Mouse (Mus musculus): ENCODE results near the gene Ankrd13d.

Gene Ankrd13d

DNA sequence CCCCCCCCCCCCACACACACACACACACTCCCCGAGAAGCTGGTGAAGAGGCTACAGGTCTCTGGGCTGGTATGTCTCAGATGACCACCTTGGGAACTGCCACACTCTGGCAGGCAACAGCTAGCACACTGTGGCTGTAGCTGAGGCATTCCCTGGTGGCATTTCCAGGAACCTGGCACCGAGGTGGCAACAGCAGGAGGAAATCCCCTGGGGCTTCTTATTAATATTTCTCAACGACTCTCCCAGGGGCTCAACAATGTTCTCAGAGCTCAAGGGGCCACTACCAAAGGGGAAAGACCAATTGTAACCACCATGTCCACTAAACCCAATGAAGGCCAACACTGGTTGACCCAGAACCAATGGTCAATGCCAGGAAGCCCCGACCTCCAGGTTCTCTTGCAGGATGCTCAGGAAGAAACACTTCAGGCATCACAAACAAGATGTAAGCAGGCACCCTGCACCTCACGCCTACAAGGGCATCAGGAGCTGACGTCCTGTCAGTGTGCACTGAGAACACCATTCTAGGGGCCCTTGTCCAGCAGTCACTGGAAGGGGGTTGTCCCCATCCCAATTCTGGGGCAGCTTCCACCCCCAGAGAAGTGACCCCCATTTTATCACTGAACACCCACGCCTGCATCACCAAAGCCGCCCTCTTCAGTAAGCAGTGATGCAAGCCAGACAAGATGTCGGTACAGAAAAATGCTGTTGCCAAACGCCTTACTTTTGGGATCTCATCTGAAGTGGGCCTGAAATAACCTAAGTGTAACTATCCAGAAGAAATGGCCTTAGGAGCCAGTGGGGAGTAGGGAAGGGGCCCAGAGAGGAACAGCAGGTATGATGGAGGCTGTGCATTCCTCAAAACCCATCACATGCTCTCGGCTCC, 18.2 kb upstream of the Ankrd13d start:
- DNase-seq, result peak in 1 of 2 experiments; percentile 26

DNA sequence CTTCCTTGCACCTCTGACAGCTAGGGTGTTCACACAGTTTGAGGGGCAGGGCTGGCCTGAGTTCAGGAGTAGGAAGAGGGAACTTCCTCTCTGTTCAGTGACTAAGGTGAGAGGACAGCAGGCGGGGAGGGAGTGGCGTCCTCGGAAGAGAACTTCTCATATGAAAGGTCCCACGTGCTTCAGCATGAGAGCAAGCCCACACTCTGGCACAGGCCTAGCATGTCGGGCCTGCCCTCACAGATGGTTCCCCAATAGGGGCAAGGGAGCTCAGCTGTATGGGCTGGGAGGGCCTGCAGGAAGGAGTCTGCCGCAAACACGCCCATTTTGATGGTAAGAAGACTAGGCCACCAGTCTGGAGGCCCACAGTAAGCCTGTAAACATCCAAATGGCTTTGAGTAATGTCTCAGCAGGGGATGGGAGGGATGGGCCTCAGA, 17.4 kb upstream of the Ankrd13d start:
- DNase-seq, result peak; percentile 71 to 84

DNA sequence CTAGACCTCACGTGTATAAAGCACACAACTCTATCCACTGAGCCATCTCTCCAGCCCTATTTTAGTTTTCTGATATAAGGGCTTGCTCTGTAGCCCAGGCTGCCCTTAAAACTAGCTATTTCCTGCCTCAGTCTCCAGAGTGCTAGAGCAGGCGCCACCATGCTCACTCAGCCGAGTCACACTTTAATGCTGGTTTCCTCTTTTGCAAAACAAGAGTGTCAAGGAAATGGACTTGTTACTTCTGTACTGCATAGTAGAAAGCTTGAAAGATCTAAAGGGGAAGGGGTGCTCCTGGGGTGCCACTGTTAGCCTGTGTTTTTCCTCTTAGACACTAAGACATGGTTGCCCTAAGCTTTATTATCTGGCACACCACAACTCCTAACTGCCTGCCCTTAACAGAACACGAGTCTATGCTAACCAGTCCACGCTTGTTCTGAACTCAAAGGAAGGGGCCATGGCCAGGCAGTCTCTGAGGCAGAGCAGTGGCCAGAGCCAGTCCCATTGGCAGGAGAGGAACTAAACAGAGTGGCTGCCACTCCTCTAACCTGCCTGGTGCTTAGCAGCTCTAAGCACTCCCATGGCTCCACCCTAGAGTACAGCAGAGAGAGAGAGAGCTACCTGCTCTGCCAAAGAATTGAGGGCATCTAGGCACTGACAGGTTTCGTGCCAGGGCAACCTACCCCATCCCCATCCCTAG, 16.8 kb upstream of the Ankrd13d start:
- DNase-seq, result peak; percentile 55 to 68

DNA sequence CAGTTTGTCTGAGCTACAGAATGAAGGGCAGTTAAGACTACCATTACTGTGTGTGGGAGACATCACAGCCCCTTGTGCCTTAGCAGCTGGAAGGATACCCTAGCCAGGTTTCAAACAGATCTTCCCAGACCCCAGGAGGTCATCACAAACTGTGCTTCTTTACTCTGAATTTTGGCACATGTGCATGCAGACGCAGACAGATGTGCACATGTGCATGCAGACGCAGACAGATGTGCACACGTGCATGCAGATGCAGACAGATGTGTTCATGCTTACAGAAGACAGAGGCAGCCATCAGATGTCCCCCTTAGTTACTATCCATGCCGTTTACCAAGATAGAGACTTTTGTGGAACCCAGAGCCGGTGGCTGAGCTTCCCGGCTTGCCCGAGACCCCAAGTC, 16.2 kb upstream of the Ankrd13d start:
- DNase-seq, result no peak

DNA sequence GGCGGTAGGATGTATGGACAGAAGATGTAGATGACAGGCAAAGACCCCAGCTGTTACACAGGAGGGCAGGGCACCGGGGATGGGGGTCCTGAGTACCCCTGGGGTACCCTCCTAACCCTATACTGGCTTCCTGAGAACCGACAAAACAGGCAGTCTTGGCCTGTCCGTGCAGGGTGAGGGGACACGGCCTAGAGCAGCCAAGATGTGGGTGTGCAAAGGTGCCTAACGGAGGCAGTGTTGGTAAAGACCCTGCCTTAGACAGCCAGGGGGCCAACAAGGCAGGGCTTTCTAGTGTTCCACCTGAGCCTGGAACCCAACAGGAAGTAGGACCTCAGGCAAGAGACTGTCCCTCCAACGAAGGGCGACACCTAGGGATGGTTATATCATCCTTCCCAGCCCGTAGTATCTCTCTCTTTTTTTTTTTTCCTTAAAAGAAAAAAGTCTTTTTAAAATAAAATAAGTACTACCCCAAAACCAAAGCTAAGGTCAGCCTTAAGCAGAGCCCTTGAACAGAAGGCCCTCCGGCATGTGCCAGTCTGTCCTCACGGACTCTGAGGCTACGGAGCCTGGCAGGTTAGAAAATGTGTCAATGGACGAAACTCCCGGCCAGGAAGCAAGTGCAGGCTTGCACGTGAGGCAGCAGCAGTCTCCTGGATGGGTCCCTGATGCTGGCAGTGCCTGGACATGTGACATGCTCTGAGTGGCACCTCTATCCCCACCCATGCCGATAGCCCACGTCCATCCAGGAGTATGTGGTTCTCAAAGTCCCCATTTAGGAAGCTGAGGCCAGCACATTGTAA, 15.6 kb upstream of the Ankrd13d start:
- DNase-seq, result peak in 1 of 2 experiments; percentile 27

DNA sequence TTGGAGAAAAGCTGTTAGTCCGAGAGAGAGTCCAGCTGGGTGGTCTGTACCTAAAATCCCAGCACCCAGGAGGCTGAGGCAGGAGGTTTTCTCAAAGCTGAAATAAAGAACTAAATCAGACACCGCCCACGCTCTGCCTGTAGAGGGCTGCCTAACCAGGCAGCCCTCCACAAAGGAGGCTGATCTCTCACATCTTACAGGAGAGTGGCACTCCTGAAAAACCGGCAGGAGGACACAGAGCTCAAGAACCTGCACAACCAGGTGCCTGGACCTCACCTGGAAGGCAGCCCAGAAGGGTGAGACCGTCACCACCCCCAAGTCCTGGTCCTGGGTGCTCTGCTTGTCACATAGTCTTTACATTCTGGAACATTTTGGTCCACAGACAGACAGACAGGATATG, 14.9 kb upstream of the Ankrd13d start:
- peak in 1 of 2 experiments; percentile 43 for DNase-seq

DNA sequence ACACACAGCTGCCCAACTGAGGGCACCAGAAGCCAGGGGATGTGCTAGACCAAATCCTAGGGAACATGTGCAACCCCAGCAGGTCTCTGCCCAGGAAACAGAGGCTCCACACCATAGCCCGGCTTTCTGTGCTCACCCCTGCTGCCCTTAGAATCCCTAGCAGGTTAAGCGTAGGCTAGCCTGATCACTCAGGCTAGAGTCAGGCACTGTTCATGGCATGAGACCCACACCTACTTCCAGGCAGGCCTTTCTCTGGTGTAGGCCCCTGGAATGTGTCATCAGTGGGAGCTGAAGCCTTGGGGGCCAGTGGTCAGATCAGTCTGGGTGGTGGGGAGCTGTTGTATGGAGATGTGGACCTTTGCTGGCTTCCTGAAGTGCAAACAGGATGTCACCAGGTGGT, 13.7 kb upstream of the Ankrd13d start:
- peak in 1 of 2 experiments; percentile 25 for DNase-seq

DNA sequence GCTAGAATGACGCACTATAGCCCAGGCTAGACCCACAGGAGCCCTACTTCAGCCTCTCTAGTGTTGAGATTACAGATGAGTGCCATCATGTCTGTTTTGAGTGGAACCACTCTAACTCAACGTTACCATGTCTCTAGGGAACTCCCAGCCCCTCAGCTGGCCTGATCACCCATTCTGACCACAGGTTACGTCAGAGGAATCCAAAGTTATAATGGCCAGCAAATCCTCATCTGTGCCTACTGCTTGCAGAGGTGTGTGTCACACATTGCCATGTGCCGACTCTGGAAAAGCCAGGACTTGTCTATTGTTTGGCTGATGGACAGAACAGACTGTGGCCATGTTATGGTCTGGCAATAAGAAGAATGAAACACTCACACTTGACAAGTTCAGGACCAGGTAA, 12.5 kb upstream of the Ankrd13d start:
- DNase-seq, result peak in 1 of 2 experiments; percentile 5

DNA sequence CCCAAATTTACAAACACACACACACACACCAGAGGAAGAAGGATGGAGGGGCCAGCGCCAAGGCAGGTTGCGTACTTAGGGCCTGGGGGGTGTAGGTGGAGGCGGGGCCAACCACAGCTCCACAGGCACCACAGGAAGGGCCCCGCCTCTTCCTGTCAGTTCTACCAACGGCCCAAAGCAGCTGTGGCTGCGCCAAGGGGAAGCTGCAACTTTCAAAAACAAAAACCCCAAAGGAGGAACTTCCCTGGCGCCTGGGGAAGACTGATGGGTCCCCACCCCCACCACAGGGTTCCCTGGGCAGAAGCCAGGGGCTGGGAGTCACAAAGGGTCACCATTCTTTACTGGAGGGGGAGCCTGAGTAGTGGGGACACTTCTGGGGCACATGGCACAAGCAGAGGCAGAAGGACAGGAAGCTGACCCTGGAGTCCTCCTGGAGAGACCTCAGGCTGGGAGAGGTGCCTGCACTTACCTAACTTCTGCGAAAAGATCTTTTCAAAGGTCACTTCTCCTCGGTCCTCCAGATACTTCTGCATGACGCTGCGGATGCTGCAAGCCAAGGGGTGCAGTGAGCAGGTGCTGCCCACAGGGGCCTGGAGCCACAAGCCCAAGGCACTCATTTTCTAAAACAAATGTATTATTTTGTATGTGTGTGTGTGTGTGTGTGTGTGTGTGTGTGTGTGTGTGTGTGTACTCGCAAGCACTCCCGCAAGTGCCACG, 11.6 kb upstream of the Ankrd13d start:
- peak; percentile 80 to 83 for DNase-seq

DNA sequence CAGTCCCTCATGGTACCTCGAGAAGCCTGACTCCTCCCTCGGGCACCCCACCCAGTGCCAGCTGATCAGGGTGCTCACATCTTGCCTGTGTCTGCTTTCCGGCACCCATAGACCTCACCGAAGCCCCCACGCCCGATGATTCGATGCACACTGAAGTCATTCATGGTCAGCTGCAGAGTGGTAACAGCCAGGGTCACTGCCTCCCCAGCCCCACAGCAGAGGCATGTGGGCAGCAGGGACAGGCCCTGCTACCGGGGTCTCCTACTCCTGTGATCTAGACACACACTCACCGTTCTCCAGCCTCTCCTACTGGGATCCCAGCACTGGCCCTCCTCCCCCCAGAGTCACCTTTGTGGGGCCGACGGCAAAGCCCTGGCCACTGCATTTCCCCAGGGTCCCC, 8.2 kb upstream of the Ankrd13d start:
- DNase-seq, result peak in 1 of 2 experiments; percentile 9

DNA sequence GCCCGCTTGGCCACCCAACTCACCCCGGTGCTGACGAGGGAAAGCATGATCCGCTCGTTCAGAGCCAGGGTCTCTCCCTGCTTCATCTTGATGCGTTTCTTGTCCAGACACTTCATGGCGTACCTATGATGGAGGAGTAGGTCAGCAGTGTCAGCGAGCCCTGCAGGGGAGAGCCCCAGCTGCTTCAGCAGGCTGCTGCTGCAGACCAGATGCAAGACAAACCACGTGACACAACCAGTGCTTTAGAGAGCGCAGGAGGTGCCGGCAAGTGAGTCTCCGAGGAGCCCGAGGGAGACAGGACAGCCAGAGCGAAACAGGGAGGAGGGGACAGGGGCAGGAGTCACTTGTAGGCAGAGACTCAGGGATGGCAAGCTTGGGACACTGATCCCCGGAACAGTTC, 7.8 kb upstream of the Ankrd13d start:
- no peak for DNase-seq

DNA sequence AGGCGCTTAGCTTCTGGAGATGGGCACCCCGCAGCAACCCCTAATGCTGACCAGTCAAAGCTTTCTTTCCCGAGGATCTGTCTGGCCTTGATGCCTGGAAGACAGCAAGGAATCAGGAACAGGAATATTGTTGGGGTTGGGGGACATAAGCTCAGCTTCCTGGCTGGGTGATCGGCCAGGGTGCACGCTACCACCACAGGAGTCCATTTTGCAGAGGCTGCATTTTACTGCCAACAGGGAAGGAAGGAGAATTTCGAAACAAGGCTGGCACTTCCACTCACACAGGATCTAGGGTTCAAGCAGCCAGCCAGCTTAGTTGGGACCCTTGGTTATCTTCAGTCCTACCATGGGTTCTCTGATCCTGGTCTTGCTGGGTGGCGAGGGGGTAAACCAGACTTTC, 716 bp upstream of the Ankrd13d start:
- no peak for DNase-seq

DNA sequence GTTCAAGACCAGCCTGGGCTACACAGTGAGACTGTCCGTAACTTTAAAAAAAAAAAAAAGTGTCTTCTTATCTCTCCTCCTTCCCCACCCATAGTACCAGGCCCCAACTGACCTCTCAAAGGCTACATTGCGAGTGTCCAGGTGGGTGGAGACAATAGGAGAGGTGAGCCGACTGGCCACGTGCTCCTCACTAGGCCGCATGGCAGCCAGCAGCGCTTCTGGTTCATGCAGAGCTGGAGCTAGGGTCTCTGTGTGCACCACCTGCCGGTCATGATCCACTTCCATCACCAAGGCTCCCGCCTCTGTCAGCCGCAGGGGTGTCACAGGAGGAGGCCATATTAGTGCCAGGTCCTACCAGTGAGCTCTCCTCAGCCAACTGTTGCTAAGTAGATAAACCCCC, 2.5 kb downstream of the Ankrd13d start:
- DNase-seq, result no peak

DNA sequence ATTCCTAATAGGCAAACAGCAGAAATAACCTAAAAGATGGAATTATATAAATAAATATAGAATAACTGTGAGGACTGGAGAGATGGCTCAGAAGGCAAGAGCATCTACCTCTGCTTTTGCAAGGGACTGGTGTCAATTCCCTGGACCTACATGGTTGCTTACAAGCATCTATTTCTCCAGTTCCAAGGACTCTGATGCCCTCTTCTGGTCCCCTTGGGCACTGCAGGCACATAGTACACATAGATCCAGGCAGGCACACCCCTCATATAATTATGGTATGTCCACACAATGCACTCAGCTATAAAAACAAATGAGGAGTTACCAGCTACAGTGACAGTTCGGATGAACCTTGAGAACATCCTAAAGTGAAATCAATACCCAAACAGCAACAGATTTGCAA, 3.5 kb downstream of the Ankrd13d start:
- no peak for DNase-seq

DNA sequence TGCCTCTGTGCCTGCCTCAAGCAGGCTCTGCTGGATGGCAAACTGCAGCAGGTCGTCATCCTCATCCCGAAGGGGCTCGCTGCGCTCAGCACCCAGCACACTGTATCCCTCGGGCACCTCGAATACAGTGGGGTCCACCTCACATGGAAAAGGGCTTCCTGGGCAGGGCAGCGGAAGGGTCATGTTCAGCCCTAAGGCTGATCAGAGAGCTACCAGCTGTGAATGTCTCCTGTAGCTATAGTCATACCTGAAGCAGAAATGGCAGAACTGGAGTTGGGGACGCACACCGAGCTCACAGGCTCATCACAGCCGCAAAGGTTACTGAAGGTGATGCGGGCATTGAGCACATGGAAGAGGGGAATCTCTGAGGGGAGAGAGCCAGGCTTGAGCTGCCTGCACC, 12.0 kb downstream of the Ankrd13d start:
- DNase-seq, result no peak

DNA sequence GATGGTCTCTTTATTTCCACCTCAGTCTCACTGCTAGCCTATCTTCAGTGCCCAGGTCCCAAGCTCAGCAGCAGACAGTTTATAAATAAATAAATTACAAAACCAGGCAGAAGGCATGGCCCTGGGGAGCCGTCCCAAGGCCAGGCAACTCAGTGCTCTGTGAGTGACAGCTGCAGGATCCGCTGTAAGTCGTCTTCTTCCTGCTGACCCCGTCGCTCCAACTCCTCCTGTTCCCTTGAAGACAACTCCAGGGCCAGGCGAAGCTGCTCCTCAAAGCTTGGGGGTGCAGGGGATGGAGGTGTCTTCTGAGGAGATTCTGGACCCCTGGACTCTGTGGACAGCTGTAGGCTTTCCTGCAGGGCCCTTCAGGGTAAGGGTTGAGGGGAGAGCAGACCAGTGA, 12.8 kb downstream of the Ankrd13d start:
- DNase-seq, result no peak

DNA sequence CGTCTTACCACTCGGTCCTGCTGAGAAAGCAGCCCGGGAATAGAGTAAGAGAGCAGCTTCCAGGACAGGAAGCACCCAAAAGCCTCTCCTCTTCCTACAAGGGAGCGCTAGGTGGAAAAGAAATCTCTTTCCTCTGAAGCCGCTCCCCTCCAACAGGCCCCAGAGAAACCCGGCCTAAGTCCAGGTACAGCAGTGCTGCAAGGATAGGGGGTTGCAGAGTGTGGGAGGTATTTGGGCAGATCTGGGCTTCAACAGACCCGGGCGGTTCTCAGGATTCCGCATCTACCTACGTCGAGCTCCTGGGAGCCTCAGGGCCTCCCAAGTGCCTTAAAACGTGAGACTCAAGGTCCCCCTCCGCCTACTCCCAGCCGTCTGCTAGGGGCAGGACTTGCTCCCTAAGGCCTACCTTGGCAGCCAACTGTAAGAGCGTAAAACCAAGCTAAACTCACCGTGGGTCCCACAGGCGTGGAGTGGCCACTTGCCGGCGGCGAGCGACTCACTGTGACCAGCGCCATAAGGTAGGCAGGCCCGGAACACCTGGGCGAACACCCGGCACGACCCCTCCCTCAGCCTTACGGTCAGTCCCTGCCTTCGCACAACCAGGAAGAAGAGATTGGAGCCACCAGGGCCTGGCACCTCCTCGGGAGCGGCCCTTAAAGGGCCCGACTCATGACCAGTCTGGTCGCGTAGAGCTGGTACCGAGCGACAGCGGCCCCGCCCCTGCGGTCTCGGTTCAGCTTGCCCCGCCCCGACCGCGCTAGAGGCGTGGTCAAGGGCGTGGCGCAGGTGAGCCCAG, 14.2 kb downstream of the Ankrd13d start, which contains the start of gene Ssh3:
Gene Ssh3 (minus strand): TSS at position 615 of the 796 bp plus-strand sequence.
- peak; percentile 70 to 84 for DNase-seq

DNA sequence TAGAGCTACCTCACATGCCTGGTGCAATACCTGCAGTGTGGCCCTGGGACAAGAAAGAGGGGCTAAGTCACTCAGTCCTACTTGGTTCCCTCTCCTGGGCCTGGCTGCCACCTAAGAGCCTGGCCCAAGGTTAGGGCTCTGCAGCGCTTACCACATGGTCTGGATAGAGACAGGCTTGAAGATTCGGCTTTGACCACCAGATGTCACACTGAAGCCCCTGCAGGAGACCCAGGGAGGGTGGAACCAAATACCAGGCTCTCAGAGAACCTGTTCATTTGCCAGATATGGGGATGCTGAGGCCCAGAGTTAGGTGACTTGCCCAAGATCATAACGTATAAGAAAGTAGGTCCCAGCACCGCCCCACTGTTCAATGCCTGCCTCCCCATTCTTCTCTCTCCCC, 17.0 kb downstream of the Ankrd13d start:
- no peak for DNase-seq

DNA sequence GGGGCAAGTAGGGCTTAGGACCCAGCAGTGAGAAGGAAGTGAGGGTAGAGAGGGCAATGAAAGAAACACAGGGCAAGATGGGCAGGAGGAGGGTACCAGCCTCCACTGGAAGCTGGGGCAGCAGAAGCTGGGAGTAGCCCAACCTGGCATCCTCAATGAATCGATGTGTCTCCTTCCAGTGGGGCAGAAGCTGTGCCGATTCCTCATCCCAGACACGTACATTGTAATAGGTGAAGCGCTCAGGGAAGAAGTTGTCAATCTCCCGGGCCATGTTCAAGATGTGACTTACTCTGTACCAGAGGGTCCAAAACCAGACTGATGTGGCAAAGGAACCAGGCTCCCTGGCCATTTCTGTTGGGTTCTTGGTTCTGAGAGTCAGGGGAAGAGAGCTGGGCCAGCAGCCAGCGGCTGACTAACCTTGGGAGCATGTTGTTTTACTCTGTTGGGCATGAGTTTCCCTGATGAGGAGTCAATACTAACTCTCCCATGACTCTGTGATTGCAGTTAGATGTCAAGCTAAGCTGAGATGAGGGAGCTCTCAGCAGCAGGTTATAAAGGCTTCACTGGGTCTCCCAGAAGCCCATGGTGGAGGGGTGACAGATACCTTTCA, 18.7 kb downstream of the Ankrd13d start:
- DNase-seq, result no peak

DNA sequence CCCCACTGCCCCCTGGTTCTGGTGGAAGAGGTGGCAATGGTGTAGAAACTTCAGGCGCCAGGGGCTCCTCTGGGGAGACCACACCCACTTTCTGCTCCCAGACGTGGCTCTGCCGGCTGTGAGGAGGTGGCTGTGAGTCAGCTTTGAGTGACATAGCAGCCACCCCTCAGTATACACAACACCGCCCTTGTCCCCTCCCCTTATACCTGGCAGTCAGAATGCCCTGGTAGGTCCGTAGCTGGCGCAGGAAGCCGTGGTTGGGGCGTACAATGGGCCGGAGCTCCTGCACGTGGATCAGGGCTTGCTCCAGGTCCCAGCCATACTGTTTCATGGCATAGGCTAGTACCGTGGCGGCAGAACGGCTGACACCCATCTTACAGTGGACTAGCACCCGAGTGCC, 19.2 kb downstream of the Ankrd13d start:
- DNase-seq, result no peak

DNA sequence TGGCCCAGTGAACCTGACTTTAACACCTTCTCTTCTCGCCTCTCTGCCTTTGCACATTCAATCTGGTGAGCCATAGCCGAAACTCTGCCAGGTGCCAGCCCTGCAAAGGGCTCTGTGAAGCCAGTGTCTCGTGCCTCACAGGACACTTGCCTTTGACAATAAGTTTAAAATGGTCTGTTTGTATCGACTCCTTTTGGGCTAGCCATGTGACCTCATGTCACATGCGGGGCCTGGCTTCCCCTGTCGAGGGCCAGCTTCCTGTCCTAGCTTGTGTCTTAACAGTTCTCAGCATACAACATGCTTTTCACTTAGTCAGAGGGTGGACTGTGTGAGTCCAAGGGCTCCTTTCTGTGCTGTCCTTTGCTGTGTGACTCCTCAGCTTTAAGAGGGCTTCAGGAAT, 20.2 kb downstream of the Ankrd13d start:
- no peak for DNase-seq
